Mouse (Mus musculus): ENCODE results near the gene Crlf1.

- peak; percentile 59 for TF ChIP-seq CTCF (conservative IDR thresholded peaks at IDR 0.05; ENCODE audit: low read length)
- no peak for TF ChIP-seq POU5F1 (IDR thresholded peaks at IDR 0.05; ENCODE audit: borderline replicate concordance, low read length)
Observed at GRCm38 (mm10) chr8:70506328-70507026, 13.5 kb downstream of the Crlf1 start, which contains the start of gene Rex1bd.

Data from E14TG2a.4 (cell line).